Mouse (Mus musculus) embryonic fibroblast, embryonic 13.5 days (primary cell): Measurements from ENCODE around the gene F11.

ENCODE experiments used
- CTCF ChIP-seq: IDR thresholded peaks from 2 replicates; pipeline ENCODE4 v1.5.1; 2011; ENCODE audit warnings: mild to moderate bottlenecking, control low read depth, low read length, moderate library complexity, borderline replicate concordance; ENCODE audit not compliant: insufficient read depth
- POLR2A ChIP-seq: IDR thresholded peaks from 2 replicates; pipeline ENCODE4 v1.6.1; 2011; ENCODE audit warnings: low read depth, mild to moderate bottlenecking, control low read depth, low read length, moderate library complexity

DNA sequence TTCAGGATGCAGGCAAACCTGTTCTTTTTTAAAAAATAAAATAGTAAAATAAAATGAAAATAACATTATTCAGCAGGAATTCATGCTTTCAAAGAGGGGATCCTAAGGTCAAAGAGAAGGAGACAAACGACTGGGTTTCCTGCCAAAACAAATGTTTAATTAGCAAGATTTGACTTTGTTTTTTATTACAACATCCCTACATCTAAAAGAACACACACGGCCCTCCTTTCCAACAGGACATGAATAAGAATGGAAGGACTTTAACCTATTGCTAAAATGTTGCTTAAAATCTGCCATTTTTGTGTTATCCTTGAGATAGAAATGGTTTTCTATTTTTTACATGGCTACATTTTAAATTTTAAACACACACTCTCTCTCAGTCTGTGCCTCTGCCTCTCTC, 8.7 kb downstream of the F11 start:
- TF ChIP-seq POLR2A (no peak), CTCF (no peak)
